Mouse (Mus musculus) erythroblast, embryonic 14.5 days (primary cell): ENCODE results near the gene Ankrd13b. TPM values are rescaled to one million over a fixed set of nuclear protein-coding genes. Genes with fewer than 3 reads are reported as not detected.
A peak's percentile ranks its signal among the peaks of the same experiment; 100 is the strongest.

ENCODE experiments used
- H3K27me3 ChIP-seq: 2 replicates; pipeline ENCODE4 v1.6.1; 2012; ENCODE audit warnings: inconsistent platforms; ENCODE audit not compliant: control insufficient read depth
- H3K36me3 ChIP-seq: 2 replicates; pipeline ENCODE4 v1.6.1; 2012; ENCODE audit warnings: mild to moderate bottlenecking, inconsistent platforms; ENCODE audit not compliant: control insufficient read depth
- H3K4me1 ChIP-seq: 2 replicates; pipeline ENCODE4 v1.6.1; 2012; ENCODE audit warnings: inconsistent platforms; ENCODE audit not compliant: control insufficient read depth
- H3K4me3 ChIP-seq: replicated peaks from 2 replicates; pipeline ENCODE3; 2012; ENCODE audit warnings: moderate library complexity, mild to moderate bottlenecking, inconsistent platforms
- H3K9me3 ChIP-seq: 2 replicates; pipeline ENCODE4 v1.6.1; 2012; ENCODE audit warnings: low read length, inconsistent platforms, mixed read lengths; ENCODE audit not compliant: control insufficient read depth
- GATA1 ChIP-seq: IDR thresholded peaks from 2 replicates; pipeline ENCODE4 v1.6.1; 2012; ENCODE audit warnings: low read length, inconsistent platforms, mixed read lengths
- TAL1 ChIP-seq: IDR thresholded peaks from 3 replicates; pipeline ENCODE4 v1.6.1; 2012; ENCODE audit warnings: low read length, inconsistent platforms, mixed read lengths
- polyA plus RNA-seq: library from polyadenylated mRNA; stranded (reverse); fragments of >175 nt; gene quantifications from 2 replicates; pipeline ENCODE4 v1.2.3, GENCODE M21; 2012

Ankrd13b gene
- polyA plus RNA-seq, 1 experiment = 0.09 TPM

GRCm38 (mm10) chr11:77467784-77468183 is 21.7 kb downstream of the Ankrd13b start:
- H3K4me1 ChIP-seq = peaks cover 12% of the 10 kb centered on the region
- no peak overlapping the region for H3K4me3 ChIP-seq
- peaks cover 59% of the 10 kb centered on the region for H3K27me3 ChIP-seq
- H3K36me3 ChIP-seq = peaks cover 6% of the 10 kb centered on the region
- no peak for TF ChIP-seq GATA1
- no peak for TF ChIP-seq TAL1
- no peaks in the 10 kb centered on the region for H3K9me3 ChIP-seq

GRCm38 (mm10) chr11:77467157-77467556 is 22.3 kb downstream of the Ankrd13b start:
- TF ChIP-seq TAL1 = no peak
- no peak for TF ChIP-seq GATA1
- H3K4me1 ChIP-seq = peaks cover 17% of the 10 kb centered on the region
- peaks cover 65% of the 10 kb centered on the region for H3K27me3 ChIP-seq
- H3K9me3 ChIP-seq = no peaks in the 10 kb centered on the region; the same call in 1 of the 2 replicates
- peaks cover 2% of the 10 kb centered on the region for H3K36me3 ChIP-seq
- no peak overlapping the region for H3K4me3 ChIP-seq

- Histone ChIP-seq H3K9me3 (no peaks in the 10 kb centered on the region; the same call in 1 of the 2 replicates), H3K27me3 (peaks cover 71% of the 10 kb centered on the region), H3K36me3 (no peaks in the 10 kb centered on the region; the same call in 1 of the 2 replicates), H3K4me3 (no peak overlapping the region), H3K4me1 (peaks cover 19% of the 10 kb centered on the region)
- TF ChIP-seq TAL1 (no peak), GATA1 (no peak)
Observed at GRCm38 (mm10) chr11:77466544-77466943, 22.9 kb downstream of the Ankrd13b start.

GRCm38 (mm10) chr11:77465111-77465510 is 24.4 kb downstream of the Ankrd13b start:
- no peak for TF ChIP-seq TAL1
- no peak for TF ChIP-seq GATA1
- Histone ChIP-seq H3K9me3 (no peaks in the 10 kb centered on the region; the same call in 1 of the 2 replicates), H3K4me3 (no peak overlapping the region), H3K27me3 (peaks cover 85% of the 10 kb centered on the region), H3K36me3 (no peaks in the 10 kb centered on the region), H3K4me1 (peaks cover 19% of the 10 kb centered on the region)

- Histone ChIP-seq H3K9me3 (no peaks in the 10 kb centered on the region; the same call in 1 of the 2 replicates), H3K4me1 (peaks cover 19% of the 10 kb centered on the region), H3K4me3 (no peak overlapping the region), H3K36me3 (no peaks in the 10 kb centered on the region), H3K27me3 (peaks cover 86% of the 10 kb centered on the region)
- TF ChIP-seq GATA1 = no peak
- TF ChIP-seq TAL1 = no peak
Observed at GRCm38 (mm10) chr11:77464684-77465083, 24.8 kb downstream of the Ankrd13b start.

- H3K4me3 ChIP-seq = no peak overlapping the region
- H3K4me1 ChIP-seq = peaks cover 19% of the 10 kb centered on the region
- H3K27me3 ChIP-seq = peaks cover 92% of the 10 kb centered on the region
- TF ChIP-seq GATA1 (no peak), TAL1 (no peak)
- no peaks in the 10 kb centered on the region; the same call in 1 of the 2 replicates for H3K9me3 ChIP-seq
- no peaks in the 10 kb centered on the region for H3K36me3 ChIP-seq
Observed at GRCm38 (mm10) chr11:77463786-77464185, 25.7 kb downstream of the Ankrd13b start.

- H3K4me3 ChIP-seq = no peak overlapping the region
- no peaks in the 10 kb centered on the region; the same call in 1 of the 2 replicates for H3K9me3 ChIP-seq
- no peaks in the 10 kb centered on the region for H3K36me3 ChIP-seq
- H3K4me1 ChIP-seq = peaks cover 19% of the 10 kb centered on the region
- peaks cover 87% of the 10 kb centered on the region for H3K27me3 ChIP-seq
- TF ChIP-seq TAL1 (no peak), GATA1 (no peak)
Observed at GRCm38 (mm10) chr11:77463101-77463445, 26.4 kb downstream of the Ankrd13b start.

- peaks cover 82% of the 10 kb centered on the region for H3K27me3 ChIP-seq
- peaks cover 14% of the 10 kb centered on the region for H3K4me1 ChIP-seq
- TF ChIP-seq GATA1 (no peak), TAL1 (no peak)
- peak within 1 kb of the TSS; percentile 48 for H3K4me3 ChIP-seq
- H3K36me3 ChIP-seq = no peaks in the 10 kb centered on the region
- H3K9me3 ChIP-seq = no peaks in the 10 kb centered on the region; the same call in 1 of the 2 replicates
Observed at GRCm38 (mm10) chr11:77462283-77463100, 27.0 kb downstream of the Ankrd13b start, which contains the start of gene Coro6. Gene Coro6 (plus strand): TSS chr11:77462411.

- Histone ChIP-seq H3K27me3 (peaks cover 75% of the 10 kb centered on the region), H3K36me3 (no peaks in the 10 kb centered on the region), H3K9me3 (no peaks in the 10 kb centered on the region; the same call in 1 of the 2 replicates), H3K4me1 (peaks cover 10% of the 10 kb centered on the region), H3K4me3 (peak overlapping the region; percentile 48)
- no peak for TF ChIP-seq GATA1
- TF ChIP-seq TAL1 = no peak
Observed at GRCm38 (mm10) chr11:77461856-77462255, 27.6 kb downstream of the Ankrd13b start.
